Mouse (Mus musculus): ENCODE measurements at regions not wholly inside any gene's neighbourhood (a gene's known extent, or its start where the extent isn't known, plus 50 kb on each side); places are given as distances from the start of the nearest gene placed in this dataset.

DNA sequence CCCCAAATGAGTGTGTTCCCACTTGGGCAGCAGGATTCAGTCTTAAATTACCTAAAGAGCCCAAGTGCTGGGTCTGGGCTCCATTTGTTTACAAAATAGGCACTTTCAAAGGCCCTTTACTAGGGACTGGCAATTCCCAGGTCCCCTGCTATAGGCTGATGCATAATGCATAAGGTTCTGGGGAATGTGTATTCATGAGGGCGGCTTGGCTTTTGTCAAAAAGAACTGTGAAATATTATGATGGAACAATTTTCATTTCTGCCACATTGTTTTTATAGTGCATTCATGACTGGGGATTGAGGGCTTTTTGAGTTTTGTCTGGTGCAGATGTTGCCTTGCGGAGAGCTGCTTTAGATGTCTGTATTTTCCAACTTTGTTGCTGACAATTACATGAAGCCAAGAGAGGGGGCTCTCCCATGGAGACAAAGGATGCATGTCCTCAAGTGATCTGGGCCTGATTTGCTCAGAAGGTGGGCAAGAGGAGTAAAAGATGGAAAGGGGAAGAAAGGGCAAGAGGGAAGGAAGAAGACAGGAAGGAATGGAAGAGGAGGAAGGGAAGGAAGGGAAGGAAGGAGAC lies 636.6 kb upstream of the Cdh5 start:
- H3K27ac ChIP-seq = peak overlapping the region; percentile 56
- no peak overlapping the region for H3K4me2 ChIP-seq
- no peak overlapping the region for H3K9ac ChIP-seq
- H3K9me3 ChIP-seq = no peaks in the 10 kb centered on the region
- ATAC-seq (replicated peaks) = peak; percentile 89
- WGBS = 38% methylated on average over 2 of the region's 2 CpGs
- H3K4me1 ChIP-seq = peaks cover 12% of the 10 kb centered on the region
- H3K4me3 ChIP-seq = no peak overlapping the region
- no peaks in the 10 kb centered on the region for H3K27me3 ChIP-seq (replicated peaks)
- H3K36me3 ChIP-seq (replicated peaks) = no peaks in the 10 kb centered on the region

DNA sequence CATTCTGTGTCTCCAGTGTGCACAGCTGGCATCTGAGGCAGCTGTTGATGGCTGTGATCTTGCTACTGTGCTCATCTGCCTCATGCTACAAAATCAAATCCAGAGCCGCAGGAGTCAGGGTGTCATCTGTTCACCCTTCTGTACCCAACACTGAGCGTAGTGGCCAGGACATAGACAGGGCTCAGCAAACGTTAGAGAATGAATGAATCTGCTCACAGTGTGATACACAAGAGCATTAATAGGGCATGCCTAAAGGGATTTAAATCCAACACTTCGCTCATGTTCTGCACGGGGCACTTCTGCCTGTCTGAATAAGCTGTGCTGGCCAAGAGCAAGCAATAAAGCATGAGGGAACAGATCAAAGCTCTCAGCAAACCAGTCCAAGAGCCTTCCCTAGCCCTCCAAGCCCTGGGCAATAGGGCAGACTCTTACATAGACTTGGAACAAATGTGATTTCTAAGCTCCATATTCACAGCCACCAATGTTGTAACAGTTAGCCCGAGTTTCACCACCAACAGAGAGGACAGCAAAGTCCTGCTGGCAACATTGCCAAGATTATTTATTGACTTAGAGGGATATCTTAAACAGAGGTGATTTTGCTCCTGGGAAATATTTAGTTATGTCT lies 633.8 kb upstream of the Cdh5 start:
- peaks cover 12% of the 10 kb centered on the region for H3K4me1 ChIP-seq
- 35% methylated on average over 6 of the region's 6 CpGs for WGBS
- H3K9ac ChIP-seq = no peak overlapping the region
- no peak overlapping the region for H3K4me3 ChIP-seq
- H3K9me3 ChIP-seq = no peaks in the 10 kb centered on the region
- H3K27me3 ChIP-seq (replicated peaks) = no peaks in the 10 kb centered on the region
- 0 out of 2 replicates have a peak, but pooled peaks have one; percentile 37 for ATAC-seq (replicated peaks)
- no peak overlapping the region for H3K27ac ChIP-seq
- H3K4me2 ChIP-seq = no peak overlapping the region
- H3K36me3 ChIP-seq (replicated peaks) = no peaks in the 10 kb centered on the region

GRCm38 (mm10) chr8:103469049-103469448 lies 632.4 kb upstream of the Cdh5 start:
- Histone ChIP-seq H3K4me2 (no peak overlapping the region), H3K4me1 (peaks cover 12% of the 10 kb centered on the region), H3K27ac (no peak overlapping the region), H3K9me3 (no peaks in the 10 kb centered on the region), H3K36me3 (replicated peaks) (no peaks in the 10 kb centered on the region), H3K27me3 (replicated peaks) (no peaks in the 10 kb centered on the region), H3K4me3 (no peak overlapping the region), H3K9ac (no peak overlapping the region)
- no peak for ATAC-seq (replicated peaks)
- WGBS = 78% methylated on average over 1 of the region's 1 CpGs

DNA sequence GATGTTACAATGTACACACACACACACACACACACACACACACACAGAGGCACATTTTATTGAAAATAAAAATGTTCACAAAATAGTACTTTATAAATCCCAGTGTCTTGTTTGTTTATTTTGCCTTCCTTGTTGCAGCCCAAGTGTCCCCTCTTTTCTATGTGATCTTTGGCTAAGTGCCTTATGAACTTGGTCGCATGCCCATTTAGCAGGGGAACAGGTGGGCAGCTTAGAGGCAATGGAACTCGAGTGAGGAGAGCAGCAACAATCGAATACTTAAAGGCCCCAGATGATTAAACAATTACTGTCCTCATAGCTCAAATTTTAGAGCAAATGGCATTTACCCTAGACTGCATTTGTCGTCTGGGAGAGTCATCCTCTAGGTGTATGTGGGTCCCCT lies 631.1 kb upstream of the Cdh5 start:
- no peak overlapping the region for H3K9ac ChIP-seq
- H3K4me1 ChIP-seq = peaks cover 1% of the 10 kb centered on the region
- no peak overlapping the region for H3K27ac ChIP-seq
- 67% methylated on average over 4 of the region's 4 CpGs for WGBS
- ATAC-seq (replicated peaks) = no peak
- H3K27me3 ChIP-seq (replicated peaks) = no peaks in the 10 kb centered on the region
- no peak overlapping the region for H3K4me3 ChIP-seq
- H3K9me3 ChIP-seq = no peaks in the 10 kb centered on the region
- H3K4me2 ChIP-seq = no peak overlapping the region
- H3K36me3 ChIP-seq (replicated peaks) = no peaks in the 10 kb centered on the region

DNA sequence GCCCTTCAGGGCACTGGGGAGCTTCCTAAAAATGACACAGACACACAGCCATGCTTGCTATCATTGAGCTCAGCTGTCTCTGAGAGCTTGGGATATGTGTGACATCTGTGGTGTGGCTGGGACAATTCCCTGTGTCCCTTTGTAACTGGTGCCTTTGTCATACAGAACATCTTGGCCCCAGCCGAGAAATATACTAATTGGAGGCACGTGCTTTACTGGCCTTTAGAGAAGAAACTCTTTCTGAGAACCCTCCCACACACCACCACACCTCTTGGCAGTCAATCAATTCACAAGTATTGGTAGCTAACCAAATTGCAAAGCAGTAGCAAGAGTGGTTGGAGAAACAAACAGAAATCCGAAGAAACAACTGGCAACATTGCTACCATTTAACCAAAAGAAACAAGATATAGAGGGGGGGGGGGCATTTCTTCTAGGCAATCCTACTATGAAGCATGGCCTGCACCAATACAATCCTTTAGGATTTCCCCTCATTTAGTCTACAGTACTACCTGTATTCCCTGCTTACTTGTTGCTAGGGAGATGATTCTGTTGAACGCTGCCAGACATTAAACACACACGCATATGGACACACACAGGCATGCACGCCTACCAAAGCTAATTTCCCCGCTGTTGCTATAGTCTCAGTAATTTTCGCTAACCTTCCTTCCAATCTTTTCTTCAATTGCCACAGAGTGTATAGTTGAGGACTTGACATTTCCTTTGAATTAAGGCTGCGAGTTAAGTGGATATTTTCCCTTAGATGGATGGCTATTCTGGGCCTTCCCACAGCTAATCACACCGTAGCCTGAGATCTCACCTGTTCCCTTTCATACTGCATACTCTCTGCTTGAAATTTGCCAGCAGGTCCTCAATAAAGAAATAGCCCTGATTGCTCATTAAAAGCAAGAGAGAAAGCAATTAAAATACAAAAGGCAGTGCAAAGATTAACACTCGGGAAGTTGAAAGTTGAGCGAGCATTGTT lies 625.3 kb upstream of the Cdh5 start:
- Histone ChIP-seq H3K4me1 (no peaks in the 10 kb centered on the region), H3K9ac (no peak overlapping the region), H3K27ac (no peak overlapping the region), H3K36me3 (replicated peaks) (no peaks in the 10 kb centered on the region), H3K4me3 (no peak overlapping the region), H3K4me2 (no peak overlapping the region), H3K9me3 (no peaks in the 10 kb centered on the region), H3K27me3 (replicated peaks) (no peaks in the 10 kb centered on the region)
- no peak for ATAC-seq (replicated peaks)
- 64% methylated on average over 12 of the region's 12 CpGs for WGBS

GRCm38 (mm10) chr8:103482033-103482720 lies 619.2 kb upstream of the Cdh5 start:
- H3K36me3 ChIP-seq (replicated peaks) = no peaks in the 10 kb centered on the region
- 23% methylated on average over 6 of the region's 6 CpGs for WGBS
- ATAC-seq (replicated peaks) = peak; percentile 76

DNA sequence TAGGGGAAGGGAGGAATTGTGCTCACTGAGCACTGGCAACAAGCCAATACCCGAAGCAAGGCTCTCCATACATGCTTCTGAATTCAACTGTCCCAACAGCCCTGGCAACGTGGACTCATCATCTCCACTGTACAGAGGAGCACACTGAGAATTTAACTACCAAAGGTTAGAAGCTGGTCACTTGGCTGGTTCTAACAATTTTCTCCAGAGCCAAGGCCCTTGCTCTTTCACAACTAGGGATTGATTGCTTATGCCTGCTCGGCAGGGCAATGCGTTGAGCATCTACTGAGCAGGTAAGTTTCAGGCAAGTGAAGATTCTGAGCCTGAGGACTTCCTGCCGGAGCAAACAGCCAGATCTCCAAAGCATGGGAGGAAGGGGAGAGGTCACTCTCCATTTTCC lies 616.0 kb upstream of the Cdh5 start:
- Histone ChIP-seq H3K9ac (no peak overlapping the region), H3K27ac (no peak overlapping the region), H3K4me3 (no peak overlapping the region), H3K4me1 (0 out of 2 replicates have a peak, but pooled peaks cover 2% of the 10 kb centered on the region), H3K9me3 (no peaks in the 10 kb centered on the region), H3K36me3 (replicated peaks) (no peaks in the 10 kb centered on the region), H3K4me2 (no peak overlapping the region), H3K27me3 (replicated peaks) (no peaks in the 10 kb centered on the region)
- no peak for ATAC-seq (replicated peaks)
- WGBS = 87% methylated on average over 5 of the region's 5 CpGs

More at GRCm38 (mm10) chr8:103482033-103482720, 619.2 kb upstream of the Cdh5 start:
- Histone ChIP-seq H3K4me1 (0 out of 2 replicates have a peak, but pooled peaks cover 2% of the 10 kb centered on the region), H3K9me3 (no peaks in the 10 kb centered on the region), H3K27me3 (replicated peaks) (no peaks in the 10 kb centered on the region), H3K9ac (no peak overlapping the region), H3K4me3 (no peak overlapping the region), H3K27ac (no peak overlapping the region), H3K4me2 (no peak overlapping the region)

GRCm38 (mm10) chr8:103489411-103489810 lies 612.0 kb upstream of the Cdh5 start:
- H3K27ac ChIP-seq = no peak overlapping the region
- H3K36me3 ChIP-seq (replicated peaks) = no peaks in the 10 kb centered on the region
- ATAC-seq (replicated peaks) = no peak
- H3K9me3 ChIP-seq = no peaks in the 10 kb centered on the region
- no peak overlapping the region for H3K4me2 ChIP-seq
- H3K4me1 ChIP-seq = no peaks in the 10 kb centered on the region
- WGBS = 84% methylated on average over 3 of the region's 3 CpGs
- no peaks in the 10 kb centered on the region for H3K27me3 ChIP-seq (replicated peaks)
- H3K9ac ChIP-seq = no peak overlapping the region
- H3K4me3 ChIP-seq = no peak overlapping the region

- ATAC-seq (replicated peaks) = no peak
- no peak overlapping the region for H3K4me2 ChIP-seq
- no peaks in the 10 kb centered on the region for H3K9me3 ChIP-seq
- no peaks in the 10 kb centered on the region for H3K4me1 ChIP-seq
- H3K27me3 ChIP-seq (replicated peaks) = no peaks in the 10 kb centered on the region
- no peak overlapping the region for H3K4me3 ChIP-seq
- H3K27ac ChIP-seq = no peak overlapping the region
- no peaks in the 10 kb centered on the region for H3K36me3 ChIP-seq (replicated peaks)
- WGBS = 86% methylated on average over 7 of the region's 7 CpGs
- no peak overlapping the region for H3K9ac ChIP-seq
These were observed 608.4 kb upstream of the Cdh5 start for GRCm38 (mm10) chr8:103492914-103493517.

GRCm38 (mm10) chr8:103493932-103494493 lies 607.4 kb upstream of the Cdh5 start:
- no peak overlapping the region for H3K9ac ChIP-seq
- H3K27me3 ChIP-seq (replicated peaks) = no peaks in the 10 kb centered on the region
- no peaks in the 10 kb centered on the region for H3K36me3 ChIP-seq (replicated peaks)
- H3K9me3 ChIP-seq = no peaks in the 10 kb centered on the region
- no peak for ATAC-seq (replicated peaks)
- no peaks in the 10 kb centered on the region for H3K4me1 ChIP-seq
- WGBS = 86% methylated on average over 4 of the region's 4 CpGs
- H3K27ac ChIP-seq = no peak overlapping the region
- H3K4me2 ChIP-seq = no peak overlapping the region
- H3K4me3 ChIP-seq = no peak overlapping the region

DNA sequence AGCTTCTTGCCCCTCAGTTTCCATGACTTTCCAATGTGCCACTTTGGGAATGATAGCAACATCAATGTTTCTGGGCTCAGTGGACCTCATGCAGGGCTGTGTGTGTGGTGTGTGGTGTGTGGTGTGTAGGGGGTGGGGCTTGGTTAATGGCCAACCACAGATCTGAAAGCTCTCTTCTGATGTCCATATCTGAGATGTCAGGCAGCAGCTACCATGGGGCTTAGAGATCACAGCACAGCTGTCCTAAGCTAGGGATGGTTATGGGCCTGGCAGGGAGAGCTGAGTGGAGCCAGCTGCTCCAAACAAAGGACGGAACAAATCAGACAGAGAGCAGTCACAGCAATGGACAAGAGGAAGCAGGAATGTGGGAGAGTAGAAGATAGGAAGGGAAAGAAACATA lies 606.8 kb upstream of the Cdh5 start:
- no peaks in the 10 kb centered on the region for H3K27me3 ChIP-seq (replicated peaks)
- no peak for ATAC-seq (replicated peaks)
- H3K4me1 ChIP-seq = no peaks in the 10 kb centered on the region
- H3K9me3 ChIP-seq = no peaks in the 10 kb centered on the region
- H3K4me2 ChIP-seq = no peak overlapping the region
- H3K9ac ChIP-seq = no peak overlapping the region
- H3K4me3 ChIP-seq = no peak overlapping the region
- no peaks in the 10 kb centered on the region for H3K36me3 ChIP-seq (replicated peaks)
- no peak overlapping the region for H3K27ac ChIP-seq
- 56% methylated on average over 1 of the region's 1 CpGs for WGBS
